Mouse (Mus musculus) brain, embryonic 14.5 days (tissue): ENCODE measurements around the gene Fcgr3.
"Not testable (repeated sequence)": the region's sequence is repeated elsewhere in the genome, so short reads cannot be mapped to it uniquely, and the experiment has no call there.

Experiments used
- CTCF ChIP-seq: fragments of 200-500 bp; IDR thresholded peaks from 2 replicates; pipeline ENCODE4 v1.5.1; 2012; ENCODE audit warnings: inconsistent platforms, mild to moderate bottlenecking, moderate library complexity, borderline replicate concordance; ENCODE audit not compliant: insufficient read depth, insufficient read length; ENCODE audit errors: extremely low read depth
- POLR2A ChIP-seq: fragments of 200-500 bp; IDR thresholded peaks from 2 replicates; pipeline ENCODE4 v1.6.1; 2012; ENCODE audit warnings: mild to moderate bottlenecking, inconsistent platforms, borderline replicate concordance; ENCODE audit not compliant: poor library complexity, insufficient read depth, insufficient read length, severe bottlenecking; ENCODE audit errors: extremely low read depth

- TF ChIP-seq POLR2A: not testable (repeated sequence)
- TF ChIP-seq CTCF: peak; percentile 29; the same call in 1 of the 2 replicates
Measured at GRCm38 (mm10) chr1:171064491-171065242, at the start of gene Fcgr3.
